Mouse (Mus musculus) megakaryocyte, embryonic 14.5 days (primary cell): ENCODE measurements around the gene Uqcr11.

Experiments used
- FLI1 ChIP-seq: IDR thresholded peaks from 2 replicates; pipeline ENCODE4 v1.6.1; 2012; ENCODE audit warnings: low read length, inconsistent platforms, mixed read lengths
- GATA1 ChIP-seq: IDR thresholded peaks from 3 replicates; pipeline ENCODE4 v1.6.1; 2012; ENCODE audit warnings: mixed read lengths, low read length, inconsistent platforms, borderline replicate concordance

DNA sequence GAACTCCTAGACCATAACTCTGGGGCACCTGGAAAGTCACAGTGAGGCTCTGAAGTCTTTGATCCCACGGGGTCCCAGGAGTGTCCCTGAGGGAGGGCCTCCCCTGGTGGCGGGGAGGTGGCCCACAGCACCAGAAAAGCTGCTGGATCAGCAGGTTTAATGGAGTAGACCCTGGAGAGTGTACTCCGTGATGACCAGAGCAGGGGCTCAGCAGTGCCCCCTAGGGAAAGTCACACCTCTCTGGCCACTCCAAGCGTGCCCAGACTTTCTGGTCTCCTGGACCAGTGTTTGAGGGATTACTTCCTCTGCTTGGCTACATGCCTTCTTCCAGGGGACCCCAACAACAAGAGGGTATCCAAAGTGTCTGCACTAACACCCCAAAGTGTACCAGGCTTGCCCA lies 23.2 kb downstream of the Uqcr11 start:
- TF ChIP-seq FLI1 (no peak), GATA1 (no peak)
